Mouse (Mus musculus) cerebellum, adult 2 months (tissue): ENCODE measurements around the gene Fth1.

Experiments
- CTCF ChIP-seq: fragments of 200-500 bp; IDR thresholded peaks from 2 replicates; pipeline ENCODE4 v1.5.1; 2011; ENCODE audit warnings: low read depth, mild to moderate bottlenecking, control low read depth, low read length, moderate library complexity, borderline replicate concordance; ENCODE audit not compliant: insufficient read depth
- POLR2A ChIP-seq: fragments of 200-500 bp; IDR thresholded peaks from 2 replicates; pipeline ENCODE4 v1.6.1; 2011; ENCODE audit warnings: low read length, control low read depth, borderline replicate concordance; ENCODE audit not compliant: insufficient read depth

GRCm38 (mm10) chr19:10019214-10019760 lies 38.9 kb downstream of the Fth1 start:
- no peak for TF ChIP-seq CTCF
- TF ChIP-seq POLR2A = no peak
